Mouse (Mus musculus) intestine, embryonic 16.5 days (tissue): ENCODE results near the gene Col6a6. TPM values are rescaled to one million over a fixed set of nuclear protein-coding genes. Genes with fewer than 3 reads are reported as not detected.
A peak's percentile ranks its signal among the peaks of the same experiment; 100 is the strongest.

Source experiments
- ATAC-seq: fragments of 200-750 bp; cut with Nextera tagmentation; 2 replicates; pipeline ENCODE4 v1.8.0; 2017; ENCODE audit warnings: moderate TSS enrichment, moderate library complexity
- H3K27ac ChIP-seq: fragments of 300-500 bp; sonication (generic); 2 replicates; pipeline ENCODE4 v1.5.1; 2014; ENCODE audit warnings: mild to moderate bottlenecking, low read length
- H3K27me3 ChIP-seq: fragments of 300-500 bp; sonication (generic); replicated peaks from 2 replicates; pipeline ENCODE4 v1.6.1; 2014; ENCODE audit warnings: low read length, control low read depth, mixed read lengths; ENCODE audit not compliant: control insufficient read depth, insufficient read depth
- H3K36me3 ChIP-seq: fragments of 300-500 bp; sonication (generic); 2 replicates; pipeline ENCODE4 v1.6.1; 2014; ENCODE audit warnings: low read length, control low read depth; ENCODE audit not compliant: control insufficient read depth, insufficient read depth
- H3K4me1 ChIP-seq: fragments of 300-500 bp; sonication (generic); 2 replicates; pipeline ENCODE4 v1.6.1; 2014; ENCODE audit warnings: low read length, control low read depth, mixed read lengths; ENCODE audit not compliant: control insufficient read depth, insufficient read depth
- H3K4me2 ChIP-seq: fragments of 300-500 bp; sonication (generic); 2 replicates; pipeline ENCODE4 v1.6.1; 2014; ENCODE audit warnings: low read depth, low read length, control low read depth
- H3K4me3 ChIP-seq: fragments of 300-500 bp; sonication (generic); 2 replicates; pipeline ENCODE4 v1.5.1; 2014; ENCODE audit warnings: mild to moderate bottlenecking, low read length
- H3K9ac ChIP-seq: fragments of 300-500 bp; sonication (generic); 2 replicates; pipeline ENCODE4 v1.6.1; 2014; ENCODE audit warnings: low read depth, low read length
- H3K9me3 ChIP-seq: fragments of 300-500 bp; sonication (generic); 2 replicates; pipeline ENCODE4 v1.6.1; 2016; ENCODE audit warnings: low read length, control low read depth; ENCODE audit not compliant: control insufficient read depth
- WGBS: fragments of 180-500 bp; shearing (Covaris S2); extraction: QIAGEN DNeasy Blood & Tissue Kit; methylation state at CpG from one replicate; pipeline ENCODE4 v1.1.7; 2014; 5-methylcytosine and 5-hydroxymethylcytosine counted together
- polyA plus RNA-seq: library from polyadenylated mRNA; unstranded; fragments of >200 nt; fragmentation: Nextera tagmentation; extraction: Ambion mirVana; gene quantifications from 2 replicates; pipeline ENCODE4 v1.2.1, GENCODE M21; 2015

Gene Col6a6
- 0.95 and 1.2 TPM in 2 replicates for polyA plus RNA-seq

GRCm38 (mm10) chr9:105827791-105828385 is at the start of gene Col6a6:
TSS of gene Col6a6 (minus strand) at chr9:105828160.
- 15% methylated on average over 20 of the region's 20 CpGs for WGBS
- peaks cover 3% of the 10 kb centered on the region; the same call in 1 of the 2 replicates for H3K27me3 ChIP-seq
- no peak within 1 kb of the TSS for H3K27ac ChIP-seq
- H3K4me3 ChIP-seq: peak within 1 kb of the TSS; percentile 26
- H3K36me3 ChIP-seq: no peaks in the 10 kb centered on the region
- 0 out of 2 replicates have a peak within 1 kb of the TSS, but pooled peaks have one; percentile 43 for H3K9ac ChIP-seq
- no peak for ATAC-seq
- 0 out of 2 replicates have a peak within 1 kb of the TSS, but pooled peaks have one; percentile 32 for H3K4me2 ChIP-seq
- H3K4me1 ChIP-seq: no peaks in the 10 kb centered on the region
- no peaks in the 10 kb centered on the region for H3K9me3 ChIP-seq

DNA sequence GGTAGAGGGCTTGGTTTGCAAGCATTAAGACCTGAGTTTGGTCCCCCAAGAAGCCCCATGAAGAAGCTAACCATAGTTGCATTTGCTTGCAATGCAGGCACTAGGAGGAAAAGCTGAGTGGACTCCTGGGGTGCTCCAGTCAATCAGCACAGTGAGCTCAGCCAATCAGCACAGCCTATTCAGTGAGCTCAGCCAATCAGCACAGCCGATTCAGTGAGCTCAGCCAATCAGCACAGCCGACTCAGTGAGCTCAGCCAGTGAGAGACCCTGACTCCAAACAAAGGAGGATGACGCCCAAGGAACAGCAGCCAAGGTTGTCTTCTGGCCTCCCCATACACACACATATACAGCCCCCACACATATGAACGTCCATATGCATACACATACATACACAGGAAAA is 48.2 kb upstream of the Col6a6 start:
- no peaks in the 10 kb centered on the region for H3K9me3 ChIP-seq
- H3K4me2 ChIP-seq: no peak overlapping the region
- no peaks in the 10 kb centered on the region for H3K36me3 ChIP-seq
- no peaks in the 10 kb centered on the region for H3K27me3 ChIP-seq
- WGBS: 92% methylated on average over 4 of the region's 4 CpGs
- H3K4me1 ChIP-seq: no peaks in the 10 kb centered on the region
- H3K9ac ChIP-seq: no peak overlapping the region
- H3K27ac ChIP-seq: no peak overlapping the region
- H3K4me3 ChIP-seq: no peak overlapping the region
- no peak for ATAC-seq

GRCm38 (mm10) chr9:105871643-105872042 is 43.7 kb upstream of the Col6a6 start:
- no peak overlapping the region for H3K27ac ChIP-seq
- no peak overlapping the region for H3K9ac ChIP-seq
- 73% methylated on average over 14 of the region's 14 CpGs for WGBS
- no peaks in the 10 kb centered on the region for H3K27me3 ChIP-seq
- H3K9me3 ChIP-seq: no peaks in the 10 kb centered on the region
- H3K4me2 ChIP-seq: no peak overlapping the region
- H3K36me3 ChIP-seq: no peaks in the 10 kb centered on the region
- no peak for ATAC-seq
- H3K4me3 ChIP-seq: no peak overlapping the region
- no peaks in the 10 kb centered on the region for H3K4me1 ChIP-seq

DNA sequence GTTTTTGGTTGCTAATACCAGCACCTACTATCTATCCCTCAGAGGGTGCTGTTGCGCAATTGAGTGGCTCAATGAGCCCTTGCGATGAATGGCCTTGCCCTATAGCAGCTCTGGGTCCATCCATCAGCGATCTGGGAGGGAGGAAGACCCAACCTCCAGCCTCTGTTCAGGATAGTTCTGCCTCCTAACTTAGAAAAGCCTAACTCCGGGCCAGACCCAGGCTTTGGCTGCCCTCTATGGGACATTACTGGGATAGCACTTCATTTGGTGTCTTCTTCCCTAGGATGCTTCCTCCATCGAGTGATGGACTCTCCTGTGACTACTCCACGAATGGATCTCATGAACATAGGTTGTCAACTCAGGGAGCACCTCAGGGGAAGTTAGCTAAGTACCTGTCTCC is 29.8 kb upstream of the Col6a6 start:
- WGBS: 18% methylated on average over 6 of the region's 6 CpGs
- Histone ChIP-seq H3K4me3 (no peak overlapping the region), H3K27ac (no peak overlapping the region), H3K36me3 (no peaks in the 10 kb centered on the region), H3K9ac (no peak overlapping the region), H3K4me2 (no peak overlapping the region), H3K4me1 (no peaks in the 10 kb centered on the region), H3K27me3 (no peaks in the 10 kb centered on the region), H3K9me3 (no peaks in the 10 kb centered on the region)
- ATAC-seq: no peak

DNA sequence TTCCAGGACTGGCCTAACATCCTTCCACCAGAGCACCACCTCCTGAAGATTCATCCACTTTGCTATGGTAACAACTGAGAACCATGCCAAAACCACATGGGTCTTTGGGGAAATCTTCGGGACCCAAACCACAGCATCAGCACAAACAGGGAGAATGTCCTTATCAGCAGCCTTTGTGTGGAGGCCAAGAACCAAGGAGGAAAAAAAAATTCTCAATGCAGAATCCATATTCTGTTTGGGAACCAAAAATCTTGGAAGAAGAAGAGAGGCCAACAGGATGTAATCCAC is 24.8 kb upstream of the Col6a6 start:
- ATAC-seq: no peak
- no peak overlapping the region for H3K9ac ChIP-seq
- WGBS: 81% methylated on average over 1 of the region's 1 CpGs

GRCm38 (mm10) chr9:105852015-105852777 is 24.2 kb upstream of the Col6a6 start:
- H3K36me3 ChIP-seq: no peaks in the 10 kb centered on the region
- WGBS: 58% methylated on average over 14 of the region's 14 CpGs
- no peak for ATAC-seq

More for the DNA sequence above, 24.8 kb upstream of the Col6a6 start:
- Histone ChIP-seq H3K4me2 (no peak overlapping the region), H3K4me1 (no peaks in the 10 kb centered on the region; the same call in 1 of the 2 replicates), H3K4me3 (no peak overlapping the region), H3K36me3 (no peaks in the 10 kb centered on the region), H3K9me3 (no peaks in the 10 kb centered on the region), H3K27ac (no peak overlapping the region), H3K27me3 (no peaks in the 10 kb centered on the region)

DNA sequence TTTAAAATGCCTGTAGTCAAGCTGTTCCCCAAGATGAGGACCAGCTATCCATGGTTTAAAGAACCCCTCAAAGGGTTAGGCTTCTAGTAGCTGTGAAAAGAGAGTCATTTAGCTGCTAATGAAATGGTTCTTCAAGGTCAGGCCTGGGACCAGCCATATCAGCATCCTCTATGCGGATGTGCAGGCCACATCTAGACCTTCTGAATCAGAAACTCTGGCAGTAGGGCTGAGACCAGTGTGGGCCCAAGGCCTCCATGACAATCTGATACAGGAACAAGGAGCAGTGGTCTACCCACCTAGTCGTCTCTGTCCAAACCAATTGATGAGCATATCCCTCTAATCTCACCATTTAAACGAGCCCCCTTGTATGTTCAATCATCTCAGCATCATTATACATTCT is 23.1 kb upstream of the Col6a6 start:
- H3K27ac ChIP-seq: no peak overlapping the region
- H3K9ac ChIP-seq: no peak overlapping the region
- no peaks in the 10 kb centered on the region for H3K27me3 ChIP-seq
- H3K4me2 ChIP-seq: no peak overlapping the region
- no peaks in the 10 kb centered on the region for H3K36me3 ChIP-seq
- no peak for ATAC-seq
- WGBS: 93% methylated on average over 3 of the region's 3 CpGs
- no peaks in the 10 kb centered on the region; the same call in 1 of the 2 replicates for H3K4me1 ChIP-seq
- no peak overlapping the region for H3K4me3 ChIP-seq
- H3K9me3 ChIP-seq: no peaks in the 10 kb centered on the region

More at GRCm38 (mm10) chr9:105852015-105852777, 24.2 kb upstream of the Col6a6 start:
- no peak overlapping the region for H3K27ac ChIP-seq
- H3K9me3 ChIP-seq: no peaks in the 10 kb centered on the region
- H3K27me3 ChIP-seq: no peaks in the 10 kb centered on the region
- H3K4me3 ChIP-seq: no peak overlapping the region
- no peaks in the 10 kb centered on the region; the same call in 1 of the 2 replicates for H3K4me1 ChIP-seq
- no peak overlapping the region for H3K9ac ChIP-seq
- H3K4me2 ChIP-seq: no peak overlapping the region

DNA sequence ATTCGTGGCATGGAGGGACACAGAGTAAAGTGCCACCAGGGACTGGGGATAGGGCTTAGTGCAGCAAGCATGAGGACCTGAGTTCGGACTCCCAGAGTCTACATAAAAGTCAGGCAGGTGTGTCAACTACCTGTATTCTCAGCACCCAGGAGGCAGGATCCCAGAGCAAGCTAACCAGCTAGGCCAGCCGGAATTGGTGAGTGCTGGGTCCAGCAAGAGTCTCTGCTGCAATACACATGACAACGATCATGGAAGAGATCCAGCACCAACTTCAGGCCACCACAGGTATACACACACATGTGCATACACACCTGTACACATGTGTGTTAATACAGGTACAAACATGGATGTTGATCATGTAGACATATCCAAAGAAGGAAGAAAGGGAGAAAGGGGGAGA is 20.4 kb upstream of the Col6a6 start:
- no peak overlapping the region for H3K4me3 ChIP-seq
- no peak overlapping the region for H3K4me2 ChIP-seq
- WGBS: 75% methylated on average over 4 of the region's 4 CpGs
- H3K9me3 ChIP-seq: no peaks in the 10 kb centered on the region
- H3K27ac ChIP-seq: no peak overlapping the region
- no peak overlapping the region for H3K9ac ChIP-seq
- H3K4me1 ChIP-seq: no peaks in the 10 kb centered on the region; the same call in 1 of the 2 replicates
- H3K27me3 ChIP-seq: no peaks in the 10 kb centered on the region
- ATAC-seq: no peak
- no peaks in the 10 kb centered on the region for H3K36me3 ChIP-seq

GRCm38 (mm10) chr9:105847261-105847660 is 19.3 kb upstream of the Col6a6 start:
- Histone ChIP-seq H3K4me1 (no peaks in the 10 kb centered on the region; the same call in 1 of the 2 replicates), H3K27ac (no peak overlapping the region), H3K4me3 (no peak overlapping the region), H3K9me3 (no peaks in the 10 kb centered on the region), H3K36me3 (no peaks in the 10 kb centered on the region), H3K9ac (no peak overlapping the region), H3K4me2 (no peak overlapping the region), H3K27me3 (no peaks in the 10 kb centered on the region)
- ATAC-seq: no peak
- 89% methylated on average over 5 of the region's 5 CpGs for WGBS
